Mouse (Mus musculus) stomach, postnatal 0 days (tissue): Measurements from ENCODE around the gene Eml2. TPM values are rescaled to one million over a fixed set of nuclear protein-coding genes. Genes with fewer than 3 reads are reported as not detected.

Experiments used
- ATAC-seq: fragments of 200-750 bp; cut with Nextera tagmentation; 2 replicates; pipeline ENCODE4 v1.8.0; 2017; ENCODE audit not compliant: low FRiP score, low TSS enrichment
- DNase-seq: peaks from one replicate; pipeline ENCODE4 v3.0.0-alpha.2; 2016; ENCODE audit warnings: low spot score
- H3K27ac ChIP-seq: fragments of 300-500 bp; sonication (generic); replicated peaks from 2 replicates; pipeline ENCODE4 v1.5.1; 2014; ENCODE audit warnings: mild to moderate bottlenecking, control low read depth
- H3K27me3 ChIP-seq: fragments of 300-500 bp; sonication (generic); 2 replicates; pipeline ENCODE4 v1.6.1; 2014; ENCODE audit warnings: low read length; ENCODE audit not compliant: control insufficient read depth, insufficient read depth
- H3K36me3 ChIP-seq: fragments of 300-500 bp; sonication (generic); 2 replicates; pipeline ENCODE4 v1.6.1; 2014; ENCODE audit warnings: low read length, mixed read lengths; ENCODE audit not compliant: control insufficient read depth, insufficient read depth
- H3K4me1 ChIP-seq: fragments of 300-500 bp; sonication (generic); replicated peaks from 2 replicates; pipeline ENCODE4 v1.6.1; 2014; ENCODE audit warnings: antibody characterized with exemption; ENCODE audit not compliant: control insufficient read depth, insufficient read depth
- H3K4me2 ChIP-seq: fragments of 300-500 bp; sonication (generic); replicated peaks from 2 replicates; pipeline ENCODE4 v1.6.1; 2014; ENCODE audit warnings: low read depth, mild to moderate bottlenecking, control low read depth, moderate library complexity
- H3K4me3 ChIP-seq: fragments of 300-500 bp; sonication (generic); 2 replicates; pipeline ENCODE4 v1.5.1; 2014; ENCODE audit warnings: low read depth, low read length, control low read depth
- H3K9ac ChIP-seq: fragments of 300-500 bp; sonication (generic); 2 replicates; pipeline ENCODE4 v1.6.1; 2014; ENCODE audit warnings: mild to moderate bottlenecking, low read length, control low read depth, mixed read lengths
- H3K9me3 ChIP-seq: fragments of 300-500 bp; sonication (generic); 2 replicates; pipeline ENCODE4 v1.6.1; 2016; ENCODE audit warnings: low read length; ENCODE audit not compliant: control insufficient read depth
- CTCF ChIP-seq: IDR thresholded peaks from 2 replicates; pipeline ENCODE4 v1.5.1; 2016; ENCODE audit warnings: antibody characterized with exemption, low read depth, mild to moderate bottlenecking, moderate library complexity
- EP300 ChIP-seq: optimal IDR thresholded peaks from 2 replicates; pipeline ENCODE3; 2016; ENCODE audit warnings: antibody characterized with exemption
- WGBS: fragments of 180-500 bp; shearing (Covaris S2); extraction: QIAGEN DNeasy Blood & Tissue Kit; methylation state at CpG from one replicate; pipeline ENCODE4 v1.1.7; 2014; 5-methylcytosine and 5-hydroxymethylcytosine counted together
- polyA plus RNA-seq: library from polyadenylated mRNA; unstranded; fragments of >200 nt; fragmentation: Nextera tagmentation; extraction: Ambion mirVana; gene quantifications from 2 replicates; pipeline ENCODE4 v1.2.1, GENCODE M21; 2015

Eml2 gene
- polyA plus RNA-seq, 1 experiment from 2014 or later, result 8.8 TPM

DNA sequence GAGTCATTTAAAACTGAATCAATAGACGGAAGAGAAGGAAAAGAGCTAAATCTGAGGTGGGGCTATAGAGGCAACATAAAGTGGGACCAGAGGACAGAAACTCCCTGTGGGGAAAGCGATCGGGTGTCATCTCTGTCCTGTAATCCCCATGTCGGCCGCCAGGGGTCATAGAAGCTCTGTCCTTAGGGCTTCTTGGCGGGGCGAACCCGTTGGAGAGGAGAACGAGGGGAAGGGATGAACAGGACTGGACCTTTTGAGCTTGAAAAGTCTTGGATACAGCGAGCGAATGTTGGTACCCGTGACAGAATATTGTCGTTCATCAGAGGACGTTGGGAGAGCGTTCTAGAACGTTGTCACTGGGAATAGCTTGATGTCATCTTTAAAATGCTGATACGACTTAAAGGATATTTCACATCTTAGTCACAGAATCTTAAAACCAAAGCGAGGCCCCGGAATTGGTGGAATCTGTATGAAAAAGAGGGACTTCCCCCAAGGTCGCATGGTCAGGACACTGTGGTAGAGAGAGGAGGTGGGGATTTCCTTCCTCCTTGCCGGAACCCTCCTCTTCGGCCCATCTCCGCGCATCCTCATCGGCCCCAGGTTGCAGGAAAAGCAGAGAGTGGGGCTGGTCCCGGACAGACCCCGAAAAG, 2.3 kb downstream of the Eml2 start:
- H3K27ac ChIP-seq, result no peak overlapping the region
- no peaks in the 10 kb centered on the region for H3K4me1 ChIP-seq
- H3K9me3 ChIP-seq, result no peaks in the 10 kb centered on the region
- no peak overlapping the region for H3K4me2 ChIP-seq
- peaks cover 20% of the 10 kb centered on the region for H3K27me3 ChIP-seq
- no peaks in the 10 kb centered on the region for H3K36me3 ChIP-seq
- ATAC-seq (no peak), DNase-seq (peak; percentile 72)
- TF ChIP-seq EP300, result no peak
- TF ChIP-seq CTCF, result peak; percentile 87
- WGBS, result 6% methylated on average over 27 of the region's 27 CpGs
- 0 out of 2 replicates have a peak overlapping the region, but pooled peaks have one; percentile 17 for H3K4me3 ChIP-seq
- no peak overlapping the region for H3K9ac ChIP-seq

DNA sequence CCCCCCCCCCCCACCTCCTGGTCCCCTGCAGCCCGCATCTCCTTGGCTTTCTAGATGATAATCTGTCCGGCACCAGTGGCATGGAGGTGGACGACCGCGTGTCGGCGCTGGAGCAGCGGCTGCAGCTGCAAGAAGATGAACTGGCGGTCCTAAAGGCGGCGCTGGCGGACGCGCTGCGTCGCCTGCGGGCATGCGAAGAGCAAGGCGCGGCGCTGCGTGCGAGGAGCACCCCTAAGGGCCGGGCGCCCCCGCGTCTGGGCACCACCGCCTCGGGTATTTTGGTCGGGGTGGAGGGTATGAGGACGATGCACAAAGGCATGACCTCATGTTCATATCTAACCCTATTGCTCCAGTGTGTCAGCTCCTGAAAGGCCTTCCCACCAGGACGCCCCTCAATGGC, 3.0 kb downstream of the Eml2 start:
- Histone ChIP-seq H3K4me1 (no peaks in the 10 kb centered on the region), H3K9ac (no peak overlapping the region), H3K9me3 (no peaks in the 10 kb centered on the region), H3K4me2 (peak overlapping the region; percentile 37), H3K36me3 (no peaks in the 10 kb centered on the region), H3K27me3 (peaks cover 20% of the 10 kb centered on the region), H3K4me3 (peak overlapping the region; percentile 17; the same call in 1 of the 2 replicates), H3K27ac (no peak overlapping the region)
- DNase-seq (peak; percentile 82), ATAC-seq (peak; percentile 24)
- whole genome bisulfite sequencing, result under 1% methylated on average over 31 of the region's 32 CpGs
- TF ChIP-seq EP300 (no peak), CTCF (peak; percentile 83)

DNA sequence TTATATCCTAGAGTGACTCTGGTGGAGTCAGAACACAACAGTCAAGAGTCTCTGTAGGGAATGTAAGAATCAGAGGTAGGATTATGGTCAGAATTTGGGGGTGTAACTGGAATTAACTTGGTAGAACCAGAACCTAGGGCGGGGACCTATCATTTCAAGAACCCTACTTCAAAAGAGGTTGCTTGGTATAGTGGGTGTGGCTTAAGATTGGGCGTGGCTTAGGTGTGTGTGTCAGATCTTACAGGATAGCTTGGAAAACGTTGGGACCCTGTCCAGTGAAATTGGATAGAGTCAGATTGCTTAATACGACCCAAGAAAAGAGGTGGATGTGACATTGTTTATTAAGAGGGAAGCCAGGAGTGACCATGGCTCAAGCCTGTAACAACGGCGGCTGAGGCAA, 3.7 kb downstream of the Eml2 start:
- no peak overlapping the region for H3K4me2 ChIP-seq
- no peak overlapping the region for H3K4me3 ChIP-seq
- H3K9ac ChIP-seq, result no peak overlapping the region
- TF ChIP-seq CTCF (no peak), EP300 (no peak)
- WGBS, result 38% methylated on average over 6 of the region's 6 CpGs
- H3K36me3 ChIP-seq, result no peaks in the 10 kb centered on the region; the same call in 1 of the 2 replicates
- H3K9me3 ChIP-seq, result no peaks in the 10 kb centered on the region
- H3K27ac ChIP-seq, result no peak overlapping the region
- peaks cover 20% of the 10 kb centered on the region for H3K27me3 ChIP-seq
- H3K4me1 ChIP-seq, result 0 out of 2 replicates have a peak, but pooled peaks cover 2% of the 10 kb centered on the region
- DNase-seq (no peak), ATAC-seq (no peak)

DNA sequence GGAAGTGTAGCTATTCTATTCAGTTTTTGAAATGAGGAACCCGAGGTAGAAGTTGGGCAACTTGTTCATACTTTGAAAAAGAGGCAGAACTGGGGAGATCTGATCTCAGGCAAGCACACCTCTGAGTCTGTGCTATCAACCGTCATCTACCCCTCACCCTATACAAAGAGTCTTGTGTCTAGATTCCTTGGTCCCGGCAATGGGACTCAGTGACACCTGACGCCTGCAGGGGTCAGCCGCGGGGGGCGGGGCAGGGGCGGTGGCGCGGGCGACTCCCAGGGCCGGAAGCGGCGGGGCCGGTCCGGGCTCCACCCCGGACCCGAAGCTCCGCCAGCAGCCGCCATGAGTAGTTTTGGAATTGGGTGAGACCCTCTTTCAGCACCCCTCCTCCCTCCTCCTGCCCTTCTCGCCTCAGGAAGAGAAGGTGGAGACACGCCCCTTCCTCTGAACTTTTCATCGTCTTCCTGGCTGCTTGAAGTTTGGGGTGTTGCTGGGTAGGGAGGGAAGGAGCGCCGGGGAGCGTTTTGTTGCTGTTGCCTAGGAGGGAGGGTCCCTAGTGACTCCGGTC, 4.7 kb downstream of the Eml2 start:
- TF ChIP-seq EP300 (no peak), CTCF (no peak)
- Histone ChIP-seq H3K4me2 (peak overlapping the region; percentile 80), H3K4me3 (peak overlapping the region; percentile 57), H3K27ac (no peak overlapping the region), H3K27me3 (peaks cover 20% of the 10 kb centered on the region), H3K36me3 (no peaks in the 10 kb centered on the region; the same call in 1 of the 2 replicates), H3K9me3 (no peaks in the 10 kb centered on the region), H3K9ac (peak overlapping the region; percentile 64), H3K4me1 (0 out of 2 replicates have a peak, but pooled peaks cover 2% of the 10 kb centered on the region)
- DNase-seq (peak; percentile 77), ATAC-seq (peak; percentile 43)
- WGBS, result 1% methylated on average over 24 of the region's 27 CpGs

DNA sequence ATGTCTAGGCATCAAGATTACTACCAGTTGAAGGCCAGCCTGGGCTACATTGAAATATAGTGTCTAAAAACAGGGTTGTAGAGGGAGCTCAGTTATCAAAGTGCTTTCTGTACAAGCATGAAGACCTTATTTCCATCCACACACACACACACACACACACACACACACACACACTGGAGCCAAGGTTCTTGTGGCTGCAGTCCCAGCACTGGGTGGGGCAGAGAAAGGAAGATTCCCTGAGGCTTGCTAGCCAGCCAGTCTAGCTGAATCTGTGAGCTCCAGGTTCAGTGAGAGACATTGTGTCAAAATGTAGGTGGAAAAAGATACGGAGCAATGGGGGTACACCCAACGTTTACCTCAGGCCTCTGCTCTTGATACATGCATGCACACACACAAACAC, 8.0 kb downstream of the Eml2 start:
- no peak for ATAC-seq
- Histone ChIP-seq H3K9ac (no peak overlapping the region), H3K36me3 (no peaks in the 10 kb centered on the region; the same call in 1 of the 2 replicates), H3K4me1 (0 out of 2 replicates have a peak, but pooled peaks cover 2% of the 10 kb centered on the region), H3K4me2 (no peak overlapping the region), H3K27me3 (no peaks in the 10 kb centered on the region), H3K4me3 (no peak overlapping the region), H3K27ac (0 out of 2 replicates have a peak overlapping the region, but pooled peaks have one; percentile 18), H3K9me3 (no peaks in the 10 kb centered on the region)
- DNase-seq, result no peak
- WGBS, result 70% methylated on average over 2 of the region's 2 CpGs
- TF ChIP-seq EP300 (no peak), CTCF (no peak)

DNA sequence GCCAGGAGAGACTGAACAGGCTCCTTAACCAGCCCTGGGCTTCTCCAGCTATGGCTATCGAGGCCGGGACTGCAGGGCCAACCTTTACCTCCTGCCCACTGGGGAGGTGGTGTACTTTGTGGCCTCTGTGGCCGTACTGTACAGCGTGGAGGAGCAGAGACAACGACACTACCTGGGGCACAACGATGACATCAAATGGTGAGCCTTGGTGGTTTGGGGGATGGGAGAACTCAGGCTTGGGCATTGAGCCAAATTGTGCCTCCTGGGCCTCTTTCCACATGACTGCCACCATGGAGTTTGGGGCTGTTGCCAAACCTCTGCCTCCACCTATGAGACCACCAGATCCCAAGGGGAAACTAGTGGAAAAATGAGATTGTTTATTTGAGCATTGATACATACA, 8.5 kb downstream of the Eml2 start:
- Histone ChIP-seq H3K4me2 (no peak overlapping the region), H3K36me3 (no peaks in the 10 kb centered on the region; the same call in 1 of the 2 replicates), H3K27ac (0 out of 2 replicates have a peak overlapping the region, but pooled peaks have one; percentile 18), H3K4me3 (no peak overlapping the region), H3K9me3 (no peaks in the 10 kb centered on the region), H3K9ac (no peak overlapping the region), H3K4me1 (0 out of 2 replicates have a peak, but pooled peaks cover 2% of the 10 kb centered on the region), H3K27me3 (no peaks in the 10 kb centered on the region)
- WGBS, result 70% methylated on average over 6 of the region's 6 CpGs
- no peak for DNase-seq
- ATAC-seq, result no peak
- TF ChIP-seq EP300 (no peak), CTCF (no peak)
